Comparison of ENCODE assay signal across 9 mouse cellular contexts in genomic region chr11:3540451-3541085, GRCm38 (mm10). TPM values are rescaled to one million over a fixed set of nuclear protein-coding genes. Genes with fewer than 3 reads are reported as not detected.
DNase-seq lines count a peak whose midpoint lies in the region; ATAC-seq lines count a peak whose summit lies in the region.
"Had no signal": no experiment of that assay in that cellular context is flagged by ENCODE, and none has a peak within 500 bp of the region (broad histone marks: within the 10 kb centered on the region; RNA-seq: fewer than 3 reads in every experiment).

Smtn (minus strand) TSS chr11:3540612.

- no peak within 1 kb of the TSS for H3K27ac ChIP-seq in kidney, embryonic 16.5 days (ENCODE audit: low read length)
- no peak within 1 kb of the TSS for H3K27ac ChIP-seq in forebrain, embryonic 14.5 days (ENCODE audit: low read depth, low read length)
- H3K27ac ChIP-seq in hindbrain, embryonic 10.5 days = peak within 1 kb of the TSS; percentile 90
- H3K27ac ChIP-seq in midbrain, embryonic 12.5 days (replicated peaks) = no peak within 1 kb of the TSS

- DNase-seq in kidney, postnatal 14 days = no peak
- DNase-seq in adrenal gland, adult 18-20 months (ENCODE audit: low spot score in 2 of 2) = no peak
- DNase-seq in forebrain, embryonic 14.5 days (ENCODE audit: low spot score) = no peak
- no peak for DNase-seq in hindbrain, embryonic 10.5 days (ENCODE audit: low spot score)
- no peak for DNase-seq in thymus, postnatal 36 days
- DNase-seq in spleen, adult 18-20 months = no peak

- H3K9me3 ChIP-seq in kidney, embryonic 16.5 days (ENCODE audit: low read length) = 0 out of 2 replicates have a peak, but pooled peaks cover 3% of the 10 kb centered on the region
- peaks cover 3% of the 10 kb centered on the region; the same call in 1 of the 2 replicates for H3K9me3 ChIP-seq in forebrain, embryonic 14.5 days (replicated peaks; ENCODE audit: control insufficient read depth, low read length)
- peaks cover 5% of the 10 kb centered on the region; the same call in 1 of the 2 replicates for H3K9me3 ChIP-seq in hindbrain, embryonic 10.5 days
- peaks cover 5% of the 10 kb centered on the region; the same call in 1 of the 2 replicates for H3K9me3 ChIP-seq in midbrain, embryonic 12.5 days

- H3K27me3 ChIP-seq in kidney, embryonic 16.5 days (ENCODE audit: insufficient read depth, low read length) = no peaks in the 10 kb centered on the region
- H3K27me3 ChIP-seq in forebrain, embryonic 14.5 days (replicated peaks; ENCODE audit: control insufficient read depth, insufficient read depth, low read length) = no peaks in the 10 kb centered on the region
- H3K27me3 ChIP-seq in hindbrain, embryonic 10.5 days (ENCODE audit: insufficient read depth, poor library complexity, severe bottlenecking) = no peaks in the 10 kb centered on the region
- H3K27me3 ChIP-seq in midbrain, embryonic 12.5 days = no peaks in the 10 kb centered on the region; the same call in 1 of the 2 replicates

- ATAC-seq in kidney, embryonic 16.5 days (ENCODE audit: low FRiP score, low TSS enrichment) = no peak
- ATAC-seq in forebrain, embryonic 14.5 days = no peak
- no peak for ATAC-seq in midbrain, embryonic 12.5 days (ENCODE audit: low FRiP score, low read depth)

- H3K4me3 ChIP-seq in kidney, embryonic 16.5 days (ENCODE audit: low read length) = peak within 1 kb of the TSS; percentile 73
- peak within 1 kb of the TSS; percentile 40 for H3K4me3 ChIP-seq in forebrain, embryonic 14.5 days (ENCODE audit: low read depth, low read length)
- H3K4me3 ChIP-seq in hindbrain, embryonic 10.5 days = peak within 1 kb of the TSS; percentile 65
- H3K4me3 ChIP-seq in midbrain, embryonic 12.5 days = peak within 1 kb of the TSS; percentile 56

- 94% methylated on average over 23 of the region's 23 CpGs for WGBS in kidney, embryonic 16.5 days
- 92% methylated on average over 23 of the region's 23 CpGs for WGBS in forebrain, embryonic 14.5 days
- WGBS in hindbrain, embryonic 10.5 days = 93% methylated on average over 23 of the region's 23 CpGs
- 96% methylated on average over 23 of the region's 23 CpGs for whole genome bisulfite sequencing in midbrain, embryonic 12.5 days

- H3K4me2 ChIP-seq in kidney, embryonic 16.5 days (replicated peaks; ENCODE audit: low read depth, low read length) = peak within 1 kb of the TSS; percentile 67
- peak within 1 kb of the TSS; percentile 64 for H3K4me2 ChIP-seq in forebrain, embryonic 14.5 days (ENCODE audit: low read length)
- peak within 1 kb of the TSS; percentile 65 for H3K4me2 ChIP-seq in midbrain, embryonic 12.5 days (replicated peaks)

- H3K4me1 ChIP-seq in kidney, embryonic 16.5 days (ENCODE audit: insufficient read depth, low read length) = peaks cover 33% of the 10 kb centered on the region
- H3K4me1 ChIP-seq in forebrain, embryonic 14.5 days (ENCODE audit: control insufficient read depth, insufficient read depth, low read length) = peaks cover 4% of the 10 kb centered on the region; the same call in 1 of the 2 replicates
- peaks cover 48% of the 10 kb centered on the region for H3K4me1 ChIP-seq in hindbrain, embryonic 10.5 days (replicated peaks)
- peaks cover 27% of the 10 kb centered on the region for H3K4me1 ChIP-seq in midbrain, embryonic 12.5 days

- no peaks in the 10 kb centered on the region; the same call in 1 of the 2 replicates for H3K36me3 ChIP-seq in kidney, embryonic 16.5 days (ENCODE audit: insufficient read depth, low read length)
- H3K36me3 ChIP-seq in forebrain, embryonic 14.5 days (ENCODE audit: control insufficient read depth, insufficient read depth, low read length) = no peaks in the 10 kb centered on the region
- H3K36me3 ChIP-seq in hindbrain, embryonic 10.5 days = 0 out of 2 replicates have a peak, but pooled peaks cover 6% of the 10 kb centered on the region
- H3K36me3 ChIP-seq in midbrain, embryonic 12.5 days = no peaks in the 10 kb centered on the region
- H3K36me3 ChIP-seq: G1E had no signal

- peak within 1 kb of the TSS; percentile 58 for H3K9ac ChIP-seq in kidney, embryonic 16.5 days (replicated peaks; ENCODE audit: low read length)
- H3K9ac ChIP-seq in forebrain, embryonic 14.5 days (ENCODE audit: low read length) = peak within 1 kb of the TSS; percentile 46
- H3K9ac ChIP-seq in midbrain, embryonic 12.5 days (replicated peaks) = 0 out of 2 replicates have a peak within 1 kb of the TSS, but pooled peaks have one; percentile 71

RNA-seq across cellular contexts. Expression of gene Smtn, which starts in this region (rescaled TPM):
- polyA plus RNA-seq in kidney, embryonic 16.5 days (2015; fragmentation: Nextera tagmentation; extraction: Ambion mirVana) = 110 and 116 TPM in 2 replicates
- total RNA-seq in adrenal gland, adult 18-20 months (2021) = 10 to 100 TPM; 43.8 to 52.3 TPM
- polyA plus RNA-seq in forebrain, embryonic 14.5 days (2014; fragmentation: Nextera tagmentation; extraction: Ambion mirVana) = 11.6 and 16.4 TPM in 2 replicates
- 43.2 and 46.1 TPM in 2 replicates for polyA plus RNA-seq in hindbrain, embryonic 10.5 days (2016; fragmentation: Nextera tagmentation; extraction: Ambion mirVana)
- polyA plus RNA-seq in midbrain, embryonic 12.5 days (2016; fragmentation: Nextera tagmentation; extraction: Ambion mirVana) = 36.8 and 39.2 TPM in 2 replicates
- total RNA-seq: G1E had no signal
- polyA plus RNA-seq: G1E had no signal
